In genomic region chr16:5049774-5050234, GRCm38 (mm10) we compare ENCODE assay signal across 8 mouse cellular contexts. TPM values are rescaled to one million over a fixed set of nuclear protein-coding genes. Genes with fewer than 3 reads are reported as not detected.
DNase-seq lines count a peak whose midpoint lies in the region; ATAC-seq lines count a peak whose summit lies in the region.

TSS of gene Glyr1 (minus strand) at chr16:5049863.
TSS of gene Ubn1 (plus strand) at chr16:5050057.

- peaks cover 11% of the 10 kb centered on the region for H3K36me3 ChIP-seq in hindbrain, embryonic 16.5 days (ENCODE audit: control insufficient read depth, insufficient read depth, low read length)
- peaks cover 29% of the 10 kb centered on the region for H3K36me3 ChIP-seq in macrophage (ENCODE audit: inconsistent target)

- peak within 1 kb of the TSS; percentile 94 for H3K4me3 ChIP-seq in hindbrain, embryonic 16.5 days (ENCODE audit: low read length)
- H3K4me3 ChIP-seq in macrophage (ENCODE audit: inconsistent target): peak within 1 kb of the TSS; percentile 96

- H3K79me2 ChIP-seq in macrophage (ENCODE audit: inconsistent target): peaks cover 90% of the 10 kb centered on the region

- DNase-seq in WW6 (ENCODE audit: low read depth, low spot score): peak; percentile 98
- DNase-seq in cerebellum, postnatal 4 days (ENCODE audit: low spot score in 2 of 2): peak; percentile 95 to 99
- DNase-seq in gastrocnemius, adult 18-20 months (ENCODE audit: low spot score): peak; percentile 99
- peak; percentile 99 to 100 for DNase-seq in left cerebral cortex, adult 18-20 months (ENCODE audit: low spot score in 2 of 2)
- peak; percentile 100 for DNase-seq in right cerebral cortex, adult 18-20 months
- DNase-seq in urinary bladder, postnatal 10 days (ENCODE audit: low spot score): peak; percentile 95

- no peaks in the 10 kb centered on the region for H3K27me3 ChIP-seq in hindbrain, embryonic 16.5 days (replicated peaks; ENCODE audit: control insufficient read depth, insufficient read depth, low read length)

- peak within 1 kb of the TSS; percentile 81 for H3K9ac ChIP-seq in hindbrain, embryonic 16.5 days (ENCODE audit: low read depth, low read length)

- peak within 1 kb of the TSS; percentile 91 for H3K27ac ChIP-seq in hindbrain, embryonic 16.5 days (ENCODE audit: low read depth, low read length)
- peak within 1 kb of the TSS; percentile 78 for H3K27ac ChIP-seq in macrophage

- 0% methylated on average over 51 of the region's 56 CpGs for WGBS in hindbrain, embryonic 16.5 days
- under 1% methylated on average over 52 of the region's 56 CpGs for WGBS in macrophage (ENCODE audit: missing documents)

- no peaks in the 10 kb centered on the region for H3K9me3 ChIP-seq in hindbrain, embryonic 16.5 days (ENCODE audit: control insufficient read depth, low read length)

- ATAC-seq in hindbrain, embryonic 16.5 days: peak; percentile 100

- peaks cover 26% of the 10 kb centered on the region for H3K4me1 ChIP-seq in hindbrain, embryonic 16.5 days (ENCODE audit: control insufficient read depth, insufficient read depth, low read depth, low read length)

- peak within 1 kb of the TSS; percentile 89 for H3K4me2 ChIP-seq in hindbrain, embryonic 16.5 days (ENCODE audit: low read length)

RNA-seq across cellular contexts. Expression of gene Glyr1, which starts in this region (rescaled TPM):
- total RNA-seq in gastrocnemius, adult 18-20 months (2021): 10 to 100 TPM; 28.9 to 32.3 TPM
- 171 and 192 TPM in 2 replicates for polyA plus RNA-seq in hindbrain, embryonic 16.5 days (2015; fragmentation: Nextera tagmentation; extraction: Ambion mirVana)
- 100 to 1,000 TPM; 139 to 149 TPM for total RNA-seq in left cerebral cortex, adult 18-20 months (2021)
- total RNA-seq in macrophage (2018; cell fraction: chromatin; rRNA removed): 100 to 1,000 TPM in 22 of 26 experiments, 10 to 100 TPM in 4; 68.0 to 182 (median 151) TPM
- 10 to 100 TPM; 64.0 to 87.0 (median 75.5) TPM for total RNA-seq in macrophage (2018; cell fraction: cytosol; rRNA removed)
- 100 to 1,000 TPM in 17 of 26 experiments, 10 to 100 TPM in 9; 65.5 to 145 (median 106) TPM for total RNA-seq in macrophage (2018; cell fraction: nucleus; rRNA removed)
- 72.3 to 104 TPM (median 77.0 TPM) in 3 replicates for polyA plus RNA-seq in macrophage (2018)

RNA-seq across cellular contexts. Expression of gene Ubn1, which starts in this region (rescaled TPM):
- total RNA-seq in gastrocnemius, adult 18-20 months (2021): 10 to 100 TPM; 19.5 to 23.9 TPM
- polyA plus RNA-seq in hindbrain, embryonic 16.5 days (2015; fragmentation: Nextera tagmentation; extraction: Ambion mirVana): 9.0 and 10.4 TPM in 2 replicates
- 10 to 100 TPM; 42.1 to 43.9 TPM for total RNA-seq in left cerebral cortex, adult 18-20 months (2021)
- total RNA-seq in macrophage (2018; cell fraction: chromatin; rRNA removed): 100 to 1,000 TPM in 23 of 26 experiments, 10 to 100 TPM in 3; 39.0 to 229 (median 156) TPM
- 10 to 100 TPM; 28.5 to 63.1 (median 39.5) TPM for total RNA-seq in macrophage (2018; cell fraction: cytosol; rRNA removed)
- 100 to 1,000 TPM in 12 of 26 experiments, 10 to 100 TPM in 14; 38.1 to 164 (median 98.6) TPM for total RNA-seq in macrophage (2018; cell fraction: nucleus; rRNA removed)
- 24.3 to 40.2 TPM (median 37.5 TPM) in 3 replicates for polyA plus RNA-seq in macrophage (2018)

Comparison
In these comparisons a context has a peak if more than half of its experiments do, and no peak if none do; other contexts are left out.
1. Peak in every context shown above with its lines: DNase-seq, ATAC-seq, H3K4me3 ChIP-seq and H3K27ac ChIP-seq.
2. RNA of gene Glyr1 (total RNA-seq): 139 to 149 TPM in left cerebral cortex, adult 18-20 months; 28.9 to 32.3 TPM in gastrocnemius, adult 18-20 months; every median in the first group is over 4 times any median in the second.